Mouse (Mus musculus): ENCODE measurements at regions not wholly inside any gene's neighbourhood (a gene's known extent, or its start where the extent isn't known, plus 50 kb on each side); places are given as distances from the start of the nearest gene placed in this dataset.

DNA sequence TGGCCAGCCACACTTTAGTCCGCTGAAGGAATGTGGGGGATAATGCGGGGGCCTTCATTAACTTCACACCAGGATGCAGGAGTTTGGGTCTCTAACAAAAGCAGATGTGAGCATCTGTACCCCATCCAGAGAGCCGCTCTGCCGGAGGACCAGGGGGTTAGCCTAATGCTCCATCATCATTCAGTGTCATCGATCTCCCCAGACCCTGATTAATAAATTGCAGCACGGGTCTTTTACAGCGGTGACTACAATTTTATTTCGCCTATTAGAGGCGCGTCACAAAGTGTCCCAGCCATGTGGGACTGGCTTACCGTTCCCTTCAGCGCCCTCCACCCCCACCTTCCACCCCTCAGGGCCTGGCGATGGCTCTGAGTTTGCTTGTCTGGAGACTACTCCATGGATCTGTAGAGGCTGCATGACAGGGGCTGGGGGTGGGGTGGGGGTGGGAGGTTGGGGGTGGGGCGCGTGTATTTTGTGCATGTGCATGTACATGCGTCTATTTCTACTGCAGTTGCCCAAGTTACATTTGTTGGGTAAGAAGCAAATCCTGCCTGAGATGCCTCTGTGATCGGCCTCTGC, 1560.8 kb upstream of the Gulo start:
- no peaks in the 10 kb centered on the region for H3K36me3 ChIP-seq (ENCODE audit: control insufficient read depth, insufficient read depth)
- no peak overlapping the region for H3K9ac ChIP-seq (ENCODE audit: low read length)
- H3K27me3 ChIP-seq (ENCODE audit: control insufficient read depth, insufficient read depth, low read length): 0 out of 2 replicates have a peak, but pooled peaks cover 5% of the 10 kb centered on the region
- H3K4me2 ChIP-seq (ENCODE audit: low read depth, low read length): no peak overlapping the region
- H3K27ac ChIP-seq (ENCODE audit: low read length): no peak overlapping the region
- no peaks in the 10 kb centered on the region for H3K4me1 ChIP-seq (ENCODE audit: control insufficient read depth, insufficient read depth, low read length)
- H3K4me3 ChIP-seq (ENCODE audit: low read length): no peak overlapping the region
- ATAC-seq (replicated peaks; ENCODE audit: extremely low read depth, insufficient read depth, low FRiP score): no peak
- H3K9me3 ChIP-seq (replicated peaks; ENCODE audit: control insufficient read depth, low read length): no peaks in the 10 kb centered on the region
- 65% methylated on average over 17 of the region's 17 CpGs for WGBS

GRCm38 (mm10) chr14:67568896-67569743, 1560.1 kb upstream of the Gulo start:
- ATAC-seq (replicated peaks; ENCODE audit: extremely low read depth, insufficient read depth, low FRiP score): no peak
- 56% methylated on average over 22 of the region's 22 CpGs for WGBS

GRCm38 (mm10) chr14:67554897-67555296, 1545.9 kb upstream of the Gulo start:
- H3K9ac ChIP-seq (ENCODE audit: low read length): no peak overlapping the region
- no peak overlapping the region for H3K4me3 ChIP-seq (ENCODE audit: low read length)
- H3K4me2 ChIP-seq (ENCODE audit: low read depth, low read length): no peak overlapping the region
- no peak overlapping the region for H3K27ac ChIP-seq (ENCODE audit: low read length)
- H3K9me3 ChIP-seq (replicated peaks; ENCODE audit: control insufficient read depth, low read length): no peaks in the 10 kb centered on the region
- H3K4me1 ChIP-seq (ENCODE audit: control insufficient read depth, insufficient read depth, low read length): no peaks in the 10 kb centered on the region
- H3K36me3 ChIP-seq (ENCODE audit: control insufficient read depth, insufficient read depth): no peaks in the 10 kb centered on the region
- H3K27me3 ChIP-seq (ENCODE audit: control insufficient read depth, insufficient read depth, low read length): no peaks in the 10 kb centered on the region
- WGBS: 90% methylated on average over 7 of the region's 7 CpGs
- no peak for ATAC-seq (replicated peaks; ENCODE audit: extremely low read depth, insufficient read depth, low FRiP score)

More at GRCm38 (mm10) chr14:67568896-67569743, 1560.1 kb upstream of the Gulo start:
- Histone ChIP-seq H3K36me3 (ENCODE audit: control insufficient read depth, insufficient read depth) (no peaks in the 10 kb centered on the region), H3K4me3 (ENCODE audit: low read length) (no peak overlapping the region), H3K4me1 (ENCODE audit: control insufficient read depth, insufficient read depth, low read length) (no peaks in the 10 kb centered on the region), H3K9ac (ENCODE audit: low read length) (no peak overlapping the region), H3K4me2 (ENCODE audit: low read depth, low read length) (no peak overlapping the region), H3K27me3 (ENCODE audit: control insufficient read depth, insufficient read depth, low read length) (0 out of 2 replicates have a peak, but pooled peaks cover 5% of the 10 kb centered on the region), H3K27ac (ENCODE audit: low read length) (no peak overlapping the region), H3K9me3 (replicated peaks; ENCODE audit: control insufficient read depth, low read length) (no peaks in the 10 kb centered on the region)

DNA sequence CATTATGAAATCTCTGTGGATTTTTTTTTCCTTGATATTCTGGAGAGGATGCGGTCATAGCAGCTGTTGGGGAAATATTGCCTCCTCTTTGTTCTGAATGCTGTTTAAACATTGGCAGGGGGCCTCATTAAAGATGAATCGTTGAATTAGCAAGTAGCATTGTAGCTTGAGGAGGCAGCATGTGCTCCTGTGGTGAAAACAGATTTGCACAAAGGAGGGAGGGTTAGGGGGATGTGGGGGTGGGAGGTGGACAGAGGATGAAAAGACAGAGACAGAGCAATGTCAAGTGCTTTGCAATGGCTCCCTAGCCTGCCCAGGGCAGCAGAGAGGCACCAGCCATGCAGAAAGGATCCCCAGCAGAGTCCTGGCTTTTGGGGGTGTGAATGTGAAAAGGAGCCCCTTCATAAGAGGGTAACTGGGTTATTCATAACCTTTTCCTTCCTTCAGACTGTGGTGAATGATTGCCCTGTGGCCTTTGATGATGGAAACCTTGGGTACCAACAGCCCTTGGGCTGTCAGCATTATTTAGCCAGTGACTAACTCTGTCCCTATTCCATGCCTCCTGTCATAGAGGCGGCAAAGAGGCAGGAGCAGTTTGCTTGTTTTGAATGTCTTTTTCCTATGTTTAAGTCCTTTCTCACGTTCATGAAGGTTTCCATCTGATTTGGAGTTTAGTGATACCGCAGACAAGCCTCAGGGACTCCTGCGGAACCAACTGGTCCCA, 1541.6 kb upstream of the Gulo start:
- Histone ChIP-seq H3K27me3 (ENCODE audit: control insufficient read depth, insufficient read depth, low read length) (no peaks in the 10 kb centered on the region), H3K4me1 (ENCODE audit: control insufficient read depth, insufficient read depth, low read length) (no peaks in the 10 kb centered on the region), H3K27ac (ENCODE audit: low read length) (no peak overlapping the region), H3K4me3 (ENCODE audit: low read length) (no peak overlapping the region), H3K36me3 (ENCODE audit: control insufficient read depth, insufficient read depth) (no peaks in the 10 kb centered on the region), H3K9ac (ENCODE audit: low read length) (no peak overlapping the region), H3K4me2 (ENCODE audit: low read depth, low read length) (no peak overlapping the region), H3K9me3 (replicated peaks; ENCODE audit: control insufficient read depth, low read length) (peaks cover 7% of the 10 kb centered on the region; the same call in 1 of the 2 replicates)
- no peak for ATAC-seq (replicated peaks; ENCODE audit: extremely low read depth, insufficient read depth, low FRiP score)
- WGBS: 71% methylated on average over 6 of the region's 6 CpGs

GRCm38 (mm10) chr14:67548750-67549149, 1539.7 kb upstream of the Gulo start:
- peaks cover 15% of the 10 kb centered on the region for H3K9me3 ChIP-seq (replicated peaks; ENCODE audit: control insufficient read depth, low read length)
- WGBS: 82% methylated on average over 6 of the region's 6 CpGs
- no peak overlapping the region for H3K27ac ChIP-seq (ENCODE audit: low read length)

GRCm38 (mm10) chr14:67545036-67545435, 1536.0 kb upstream of the Gulo start:
- 51% methylated on average over 5 of the region's 5 CpGs for WGBS
- no peaks in the 10 kb centered on the region for H3K4me1 ChIP-seq (ENCODE audit: control insufficient read depth, insufficient read depth, low read length)
- H3K4me3 ChIP-seq (ENCODE audit: low read length): no peak overlapping the region
- no peak overlapping the region for H3K9ac ChIP-seq (ENCODE audit: low read length)
- H3K27me3 ChIP-seq (ENCODE audit: control insufficient read depth, insufficient read depth, low read length): no peaks in the 10 kb centered on the region
- H3K9me3 ChIP-seq (replicated peaks; ENCODE audit: control insufficient read depth, low read length): peaks cover 23% of the 10 kb centered on the region
- no peak for ATAC-seq (replicated peaks; ENCODE audit: extremely low read depth, insufficient read depth, low FRiP score)
- no peak overlapping the region for H3K4me2 ChIP-seq (ENCODE audit: low read depth, low read length)
- no peaks in the 10 kb centered on the region for H3K36me3 ChIP-seq (ENCODE audit: control insufficient read depth, insufficient read depth)
- H3K27ac ChIP-seq (ENCODE audit: low read length): no peak overlapping the region

More at GRCm38 (mm10) chr14:67548750-67549149, 1539.7 kb upstream of the Gulo start:
- Histone ChIP-seq H3K4me2 (ENCODE audit: low read depth, low read length) (no peak overlapping the region), H3K36me3 (ENCODE audit: control insufficient read depth, insufficient read depth) (no peaks in the 10 kb centered on the region), H3K4me3 (ENCODE audit: low read length) (no peak overlapping the region), H3K27me3 (ENCODE audit: control insufficient read depth, insufficient read depth, low read length) (no peaks in the 10 kb centered on the region), H3K4me1 (ENCODE audit: control insufficient read depth, insufficient read depth, low read length) (no peaks in the 10 kb centered on the region), H3K9ac (ENCODE audit: low read length) (no peak overlapping the region)
- ATAC-seq (replicated peaks; ENCODE audit: extremely low read depth, insufficient read depth, low FRiP score): no peak

DNA sequence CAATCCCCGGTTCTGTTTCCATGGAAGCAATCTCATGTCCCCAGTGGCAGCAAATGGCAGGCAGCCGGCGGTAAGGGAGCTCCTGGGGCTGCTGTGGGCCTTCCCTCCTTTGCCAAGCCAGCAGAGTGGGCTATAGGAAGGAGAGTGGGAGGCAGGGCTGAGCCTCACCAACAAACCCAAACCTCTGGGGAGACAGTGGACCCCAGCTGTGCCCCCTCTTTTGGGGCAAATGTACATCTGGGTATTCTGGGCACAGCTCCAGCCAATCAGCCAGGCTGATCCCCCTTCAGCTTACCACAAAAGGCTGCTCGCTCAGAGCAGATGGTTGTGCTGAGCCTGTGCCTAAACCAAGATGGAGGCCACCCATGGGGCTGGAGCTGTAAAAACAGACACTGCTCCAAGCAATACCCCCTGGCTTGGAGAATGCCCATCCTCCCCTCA, 1532.3 kb upstream of the Gulo start:
- no peak for ATAC-seq (replicated peaks; ENCODE audit: extremely low read depth, insufficient read depth, low FRiP score)
- no peaks in the 10 kb centered on the region for H3K36me3 ChIP-seq (ENCODE audit: control insufficient read depth, insufficient read depth)
- no peak overlapping the region for H3K4me3 ChIP-seq (ENCODE audit: low read length)
- H3K27ac ChIP-seq (ENCODE audit: low read length): no peak overlapping the region
- H3K9ac ChIP-seq (ENCODE audit: low read length): no peak overlapping the region
- H3K4me1 ChIP-seq (ENCODE audit: control insufficient read depth, insufficient read depth, low read length): peaks cover 5% of the 10 kb centered on the region; the same call in 1 of the 2 replicates
- 46% methylated on average over 4 of the region's 4 CpGs for WGBS
- peaks cover 16% of the 10 kb centered on the region for H3K9me3 ChIP-seq (replicated peaks; ENCODE audit: control insufficient read depth, low read length)
- H3K27me3 ChIP-seq (ENCODE audit: control insufficient read depth, insufficient read depth, low read length): no peaks in the 10 kb centered on the region
- H3K4me2 ChIP-seq (ENCODE audit: low read depth, low read length): no peak overlapping the region

DNA sequence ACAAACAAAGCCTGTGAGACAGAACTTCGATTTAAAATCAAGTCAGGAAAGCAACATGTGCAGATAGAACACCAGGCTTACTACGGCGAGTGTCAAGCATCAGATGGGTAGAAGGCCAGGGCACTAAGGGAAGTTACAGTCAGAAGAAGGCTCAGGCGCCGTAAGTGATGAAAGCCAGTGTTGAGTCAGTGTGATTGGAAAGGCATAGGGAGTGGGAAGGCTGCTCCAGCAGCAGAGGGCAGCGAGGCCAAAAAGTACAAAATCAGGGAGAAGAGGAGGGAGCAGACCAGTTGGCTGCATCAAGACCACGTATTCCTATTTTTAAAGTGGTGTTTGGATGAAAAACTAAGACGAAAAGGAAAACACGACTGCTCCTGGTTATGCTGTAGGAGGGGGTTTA, 1529.7 kb upstream of the Gulo start:
- 47% methylated on average over 9 of the region's 9 CpGs for WGBS
- peaks cover 8% of the 10 kb centered on the region; the same call in 1 of the 2 replicates for H3K9me3 ChIP-seq (replicated peaks; ENCODE audit: control insufficient read depth, low read length)
- no peaks in the 10 kb centered on the region for H3K36me3 ChIP-seq (ENCODE audit: control insufficient read depth, insufficient read depth)
- no peak overlapping the region for H3K9ac ChIP-seq (ENCODE audit: low read length)
- no peaks in the 10 kb centered on the region for H3K27me3 ChIP-seq (ENCODE audit: control insufficient read depth, insufficient read depth, low read length)
- no peak overlapping the region for H3K4me2 ChIP-seq (ENCODE audit: low read depth, low read length)
- peaks cover 5% of the 10 kb centered on the region; the same call in 1 of the 2 replicates for H3K4me1 ChIP-seq (ENCODE audit: control insufficient read depth, insufficient read depth, low read length)
- H3K4me3 ChIP-seq (ENCODE audit: low read length): no peak overlapping the region
- ATAC-seq (replicated peaks; ENCODE audit: extremely low read depth, insufficient read depth, low FRiP score): no peak
- H3K27ac ChIP-seq (ENCODE audit: low read length): no peak overlapping the region

All from heart, embryonic 16.5 days (tissue).